Mouse (Mus musculus): Measurements from ENCODE around the gene Slc6a17.

Slc6a17 gene

GRCm38 (mm10) chr3:107520931-107521330 lies 3.1 kb upstream of the Slc6a17 start:
- DNase-seq = no peak

GRCm38 (mm10) chr3:107516776-107517630 lies 815 bp downstream of the Slc6a17 start:
- peak; percentile 37 for DNase-seq

- DNase-seq = no peak
Observed at GRCm38 (mm10) chr3:107515989-107516388, 1.8 kb downstream of the Slc6a17 start.

GRCm38 (mm10) chr3:107511416-107511815 lies 6.4 kb downstream of the Slc6a17 start:
- DNase-seq = no peak

- no peak for DNase-seq
Observed at GRCm38 (mm10) chr3:107508696-107509095, 9.1 kb downstream of the Slc6a17 start.

DNA sequence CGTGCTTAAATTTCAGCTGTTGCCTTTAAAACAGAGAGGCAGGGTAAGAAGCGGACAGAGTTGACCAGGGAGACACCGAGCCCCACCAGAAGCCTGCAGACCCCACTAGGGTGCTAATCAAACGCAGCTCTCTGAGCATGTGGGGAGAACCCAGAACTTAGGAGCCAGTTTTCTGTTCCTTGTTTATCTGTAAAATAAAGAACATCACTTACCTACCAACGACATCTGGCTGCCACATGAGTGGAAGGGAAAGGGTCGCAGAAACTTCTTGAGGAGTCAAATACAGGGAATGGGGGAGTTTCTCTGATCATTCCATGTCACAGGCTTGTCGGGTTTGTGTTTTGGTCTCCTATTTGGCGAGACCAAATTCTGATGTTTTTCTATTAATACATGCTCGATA lies 9.9 kb downstream of the Slc6a17 start:
- no peak for DNase-seq

- DNase-seq = peak; percentile 62
Observed at GRCm38 (mm10) chr3:107506531-107506930, 11.3 kb downstream of the Slc6a17 start.

DNA sequence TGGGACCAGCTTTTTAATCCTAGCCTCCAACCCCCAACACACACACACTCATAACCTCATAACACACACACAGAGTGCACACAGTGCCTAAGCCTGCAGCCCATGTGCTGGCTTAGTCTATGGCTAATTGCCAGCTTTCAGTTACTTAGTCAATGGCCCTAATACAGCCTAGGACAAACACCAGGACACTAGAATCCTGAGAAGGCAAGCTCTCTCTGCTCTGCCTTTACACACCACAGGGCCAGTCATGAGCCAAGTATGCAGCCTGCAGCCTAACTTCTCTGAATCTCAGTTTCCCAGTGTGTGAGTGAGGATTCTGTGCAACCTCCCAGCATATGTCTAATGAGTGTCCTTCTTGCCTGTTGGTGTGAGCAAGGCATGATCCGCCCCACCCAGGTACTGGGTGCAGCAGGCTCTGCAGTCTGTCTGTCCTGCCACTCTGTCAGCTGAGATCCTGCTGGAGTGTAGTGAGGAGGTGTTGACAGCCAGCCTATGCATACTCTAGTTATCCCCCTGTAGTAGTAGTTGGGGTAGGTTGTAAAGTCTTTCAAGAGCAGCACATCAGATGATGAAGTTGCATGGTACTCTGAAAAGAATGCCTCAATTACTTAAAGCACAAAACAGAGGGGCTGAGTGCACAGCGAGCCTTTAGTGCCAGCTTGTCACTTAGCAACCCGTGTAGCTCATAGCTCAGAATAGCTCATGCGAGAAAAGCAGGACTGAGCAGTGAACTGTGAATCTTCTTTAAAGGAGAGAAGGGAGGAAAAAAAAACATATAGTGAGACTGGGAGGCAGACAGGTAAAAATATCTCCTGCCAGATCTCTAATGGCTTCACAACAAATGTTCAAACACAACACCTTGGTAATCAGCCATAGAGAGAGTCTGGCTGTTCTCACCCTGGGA lies 12.1 kb downstream of the Slc6a17 start:
- peak; percentile 73 for DNase-seq

DNA sequence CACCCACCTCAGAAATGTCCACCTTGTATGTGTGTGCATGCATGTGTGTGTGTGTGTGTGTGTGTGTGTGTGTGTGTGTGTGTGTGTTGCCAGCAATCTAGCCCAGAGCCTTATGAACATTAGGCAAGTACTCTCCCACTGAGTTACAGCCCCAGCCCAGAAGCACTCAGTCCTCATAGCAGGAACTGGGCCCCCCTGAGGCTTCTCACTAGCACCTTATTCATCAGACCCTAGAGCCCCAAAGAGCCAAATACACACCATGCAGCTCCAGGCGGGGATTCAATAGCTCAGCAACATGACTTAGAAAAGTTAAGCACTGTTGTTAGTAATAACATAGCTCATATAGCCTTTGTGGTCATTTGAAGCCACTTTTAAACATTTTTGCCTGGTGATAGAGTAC lies 13.3 kb downstream of the Slc6a17 start:
- DNase-seq = no peak

DNA sequence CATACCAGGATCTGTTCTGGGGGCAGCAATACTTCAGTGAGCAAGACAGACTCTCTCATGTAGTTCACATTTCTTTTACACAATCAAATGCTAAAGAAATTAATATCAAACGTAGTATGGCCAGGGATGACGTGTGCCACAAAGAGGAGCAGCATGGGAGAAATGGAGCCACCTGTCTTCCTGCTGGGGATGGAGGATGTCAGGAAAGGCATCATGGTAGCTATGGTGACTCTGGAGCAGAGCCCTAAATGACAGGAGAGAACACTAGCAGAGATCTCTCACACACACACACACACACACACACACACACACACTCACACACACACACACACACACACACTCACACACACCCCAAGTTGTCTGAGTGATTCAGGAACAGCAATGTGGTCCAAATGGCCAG lies 14.1 kb downstream of the Slc6a17 start:
- DNase-seq = no peak

GRCm38 (mm10) chr3:107501702-107502151 lies 16.1 kb downstream of the Slc6a17 start:
- no peak for DNase-seq

DNA sequence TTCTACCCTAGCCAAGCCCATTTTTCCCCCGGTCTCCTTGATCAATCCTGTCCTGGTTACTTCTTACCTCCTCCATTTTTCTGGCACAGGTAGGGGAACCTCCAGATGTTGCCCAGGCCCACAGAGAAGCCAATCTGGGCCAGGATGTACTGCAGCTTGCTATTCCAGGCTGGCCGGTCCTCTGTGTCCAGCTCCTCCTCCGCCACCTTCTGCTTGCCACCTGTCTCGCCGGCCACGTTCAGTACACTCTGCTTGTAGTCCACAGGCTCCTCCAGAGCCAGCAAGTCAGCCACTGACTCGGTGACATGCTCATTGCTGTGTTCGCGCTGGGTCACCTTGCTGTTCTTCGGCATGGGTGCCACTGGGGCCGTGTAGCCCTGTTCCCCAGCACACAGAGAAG lies 17.5 kb downstream of the Slc6a17 start:
- no peak for DNase-seq

GRCm38 (mm10) chr3:107496086-107496850 lies 21.6 kb downstream of the Slc6a17 start:
- DNase-seq = no peak

- DNase-seq = no peak
Observed at GRCm38 (mm10) chr3:107495524-107495923, 22.3 kb downstream of the Slc6a17 start.

GRCm38 (mm10) chr3:107491459-107491858 lies 26.4 kb downstream of the Slc6a17 start:
- DNase-seq = no peak

GRCm38 (mm10) chr3:107488637-107489036 lies 29.2 kb downstream of the Slc6a17 start:
- DNase-seq = no peak

DNA sequence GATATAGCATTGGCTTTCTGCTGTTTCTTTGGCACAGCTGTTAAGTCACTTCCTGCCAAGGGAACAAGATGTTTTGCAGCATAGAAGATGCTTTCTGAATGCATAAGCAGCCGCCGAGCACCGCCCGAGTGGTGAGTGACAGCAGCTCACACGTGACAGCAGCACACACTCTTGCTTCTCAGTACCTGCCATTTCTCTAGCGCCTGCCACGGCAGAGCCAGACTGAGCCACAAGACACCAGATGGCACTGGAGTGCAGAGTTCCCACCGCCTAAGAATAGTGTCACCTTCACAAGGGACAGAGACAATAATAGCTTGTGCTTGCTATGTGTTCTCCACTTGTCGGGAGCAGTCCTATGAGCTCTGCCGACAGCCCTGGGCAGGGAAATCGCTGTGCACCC lies 34.5 kb downstream of the Slc6a17 start:
- no peak for DNase-seq

DNA sequence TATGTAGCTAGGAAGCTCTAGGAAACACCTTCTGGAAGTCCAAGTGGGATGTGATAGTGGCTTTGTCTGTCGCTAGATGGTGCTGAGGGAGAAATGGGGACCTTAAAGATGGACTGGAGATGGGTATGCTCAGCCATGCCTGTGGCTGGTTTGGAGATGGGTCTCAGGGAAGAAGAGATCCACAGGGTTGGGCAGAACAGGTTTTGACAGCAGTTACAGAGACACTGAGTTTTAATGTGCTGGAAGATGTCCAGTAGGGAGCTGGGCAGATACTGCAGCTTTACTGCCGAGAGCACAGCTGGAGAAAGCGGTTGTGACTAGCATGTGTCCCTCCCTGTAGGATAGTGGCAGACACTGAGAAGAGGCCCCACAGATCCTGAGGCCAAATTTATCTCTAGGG lies 37.2 kb downstream of the Slc6a17 start:
- no peak for DNase-seq

DNA sequence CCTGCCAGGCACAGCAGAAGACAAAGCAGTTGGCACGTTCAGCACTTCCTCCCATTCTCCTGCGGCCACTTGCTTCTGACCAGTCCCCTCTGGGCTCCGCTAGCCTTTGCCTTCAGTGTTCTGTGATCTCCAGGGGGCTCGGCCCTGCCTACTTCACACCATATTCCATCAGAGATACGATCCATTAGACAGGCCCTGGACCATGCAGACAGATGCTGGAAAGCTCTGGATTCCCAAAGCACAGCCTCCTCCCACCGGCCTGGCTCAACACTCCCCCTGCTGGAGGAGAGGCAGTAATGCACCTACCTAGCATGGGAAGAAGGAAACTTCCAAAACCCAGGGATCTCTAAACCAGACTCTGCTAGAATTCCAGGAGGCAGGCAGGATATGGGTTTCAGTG lies 45.6 kb downstream of the Slc6a17 start:
- no peak for DNase-seq

- no peak for DNase-seq
Observed at GRCm38 (mm10) chr3:107469059-107469458, 48.8 kb downstream of the Slc6a17 start.

- DNase-seq = no peak
Observed at GRCm38 (mm10) chr3:107468106-107468505, 49.7 kb downstream of the Slc6a17 start.

DNA sequence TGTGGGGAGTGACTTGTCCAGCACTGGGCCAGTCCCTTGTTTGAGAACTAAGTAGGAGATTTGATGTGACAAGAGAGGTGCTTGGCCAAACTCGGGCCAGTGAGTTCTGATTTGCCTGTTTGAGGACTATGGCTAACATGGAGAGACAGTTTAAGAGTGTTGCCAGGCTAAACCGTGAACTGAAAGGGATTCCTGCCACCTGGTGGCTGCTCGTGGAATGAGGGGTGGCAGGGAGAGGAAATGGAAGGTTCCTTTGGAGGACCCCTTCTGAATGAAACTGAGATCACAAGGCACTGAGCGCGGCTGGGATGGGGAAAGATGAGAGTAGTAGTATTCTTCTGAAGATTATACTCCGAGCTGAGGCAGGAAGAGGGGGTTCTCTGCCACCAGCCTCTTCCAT lies 51.2 kb downstream of the Slc6a17 start:
- DNase-seq = peak; percentile 30

DNA sequence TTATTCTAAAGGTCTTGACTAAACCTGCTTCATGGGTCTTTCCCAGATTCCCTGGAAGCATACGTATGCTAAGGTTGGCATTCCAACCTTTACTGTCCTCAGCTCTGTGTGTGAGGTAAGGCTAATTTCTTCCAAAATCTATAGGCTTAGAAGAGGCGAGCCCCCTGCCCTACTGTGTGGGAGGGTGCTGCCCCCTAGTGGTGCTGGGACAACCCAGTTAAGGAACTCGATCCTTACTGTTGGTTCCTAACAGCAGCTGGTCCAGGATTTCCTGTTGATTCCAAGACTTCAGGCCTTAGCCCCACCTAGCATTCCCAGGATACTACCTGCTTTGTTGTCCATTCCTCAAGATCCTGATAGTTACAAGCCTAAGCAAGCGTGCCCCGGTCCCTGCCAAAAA lies 55.7 kb downstream of the Slc6a17 start:
- peak; percentile 18 for DNase-seq

All from kidney, adult 11 months (tissue).